Mouse (Mus musculus) MEL (cell line): ENCODE data around the gene Clmp. TPM values are rescaled to one million over a fixed set of nuclear protein-coding genes. Genes with fewer than 3 reads are reported as not detected.
A peak's percentile ranks its signal among the peaks of the same experiment; 100 is the strongest.

ENCODE experiments used
- DNase-seq: peaks from one replicate; pipeline ENCODE4 v3.0.0; 2011; ENCODE audit warnings: low read depth, low spot score
- H3K27ac ChIP-seq: 2 replicates; pipeline ENCODE4 v1.5.1; 2012; ENCODE audit warnings: low read depth, mild to moderate bottlenecking, control low read depth, low read length, moderate library complexity; ENCODE audit not compliant: control insufficient read depth
- H3K27me3 ChIP-seq, 2 experiments: fragments of 150-350 bp in 1 of 2; sonication (generic) in 1 of 2; 2 replicates each; pipeline ENCODE4 v1.6.1; 2012; ENCODE audit warnings: low read length in 2 of 2, mild to moderate bottlenecking in 2 of 2, improper control_type of control experiment in 1 of 2, moderate library complexity in 1 of 2; ENCODE audit not compliant: insufficient read depth in 2 of 2, control insufficient read depth in 1 of 2
- H3K36me3 ChIP-seq, 2 experiments: 2 replicates each; pipeline ENCODE4 v1.6.1; 2012 to 2014; ENCODE audit warnings: low read length in 2 of 2, improper control_type of control experiment in 1 of 2, inconsistent platforms in 1 of 2, mild to moderate bottlenecking in 1 of 2; ENCODE audit not compliant: insufficient read depth in 2 of 2, control insufficient read depth in 1 of 2
- H3K4me1 ChIP-seq, 2 experiments: fragments of 150-350 bp in 1 of 2; sonication (generic) in 1 of 2; 2 replicates each; pipeline ENCODE4 v1.6.1; 2012; ENCODE audit warnings: low read length in 2 of 2, improper control_type of control experiment in 1 of 2, mild to moderate bottlenecking in 1 of 2; ENCODE audit not compliant: insufficient read depth in 2 of 2, control insufficient read depth in 1 of 2
- H3K4me3 ChIP-seq, 2 experiments: fragments of 150-350 bp in 1 of 2; sonication (generic) in 1 of 2; 2 replicates each; pipeline ENCODE4 v1.5.1; 2012; ENCODE audit warnings: low read depth in 2 of 2, low read length in 2 of 2, mild to moderate bottlenecking in 2 of 2, moderate library complexity in 2 of 2, control low read depth in 1 of 2, improper control_type of control experiment in 1 of 2; ENCODE audit not compliant: control insufficient read depth in 1 of 2, insufficient read depth in 1 of 2
- H3K79me2 ChIP-seq: 2 replicates; pipeline ENCODE4 v1.6.1; 2012; ENCODE audit warnings: mild to moderate bottlenecking, low read length, moderate library complexity; ENCODE audit not compliant: control insufficient read depth, poor library complexity, insufficient read depth
- H3K9ac ChIP-seq: 2 replicates; pipeline ENCODE4 v1.6.1; 2012; ENCODE audit warnings: low read depth, mild to moderate bottlenecking, control low read depth, low read length, moderate library complexity; ENCODE audit not compliant: control insufficient read depth, poor library complexity, severe bottlenecking
- H3K9me3 ChIP-seq: fragments of 150-350 bp; sonication (generic); replicated peaks from 2 replicates; pipeline ENCODE4 v1.6.1; 2012; ENCODE audit warnings: mild to moderate bottlenecking, low read length, improper control_type of control experiment, moderate library complexity; ENCODE audit not compliant: insufficient read depth
- BHLHE40 ChIP-seq: IDR thresholded peaks from 2 replicates; pipeline ENCODE4 v1.6.1; 2012; ENCODE audit warnings: low read depth, mild to moderate bottlenecking, inconsistent platforms, low read length, improper control_type of control experiment, borderline replicate concordance
- CTCF ChIP-seq, 3 experiments: IDR thresholded peaks in 2 of 3; conservative IDR thresholded peaks in 1 of 3; 2 replicates each; pipeline ENCODE4 v1.5.1; 2011 to 2012; ENCODE audit warnings: low read length in 3 of 3, low read depth in 2 of 3, mild to moderate bottlenecking in 2 of 3, improper control_type of control experiment in 1 of 3, inconsistent platforms in 1 of 3, mixed read lengths in 1 of 3, moderate library complexity in 1 of 3; ENCODE audit not compliant: control insufficient read depth in 1 of 3, insufficient read depth in 1 of 3, poor library complexity in 1 of 3, severe bottlenecking in 1 of 3
- E2F4 ChIP-seq: IDR thresholded peaks from 2 replicates; pipeline ENCODE4 v1.6.1; 2011; ENCODE audit warnings: low read depth, low read length, improper control_type of control experiment, borderline replicate concordance
- EP300 ChIP-seq, 2 experiments: IDR thresholded peaks; 2 replicates each; pipeline ENCODE4 v1.6.1; 2011; ENCODE audit warnings: improper control_type of control experiment in 2 of 2, low read length in 2 of 2, low read depth in 1 of 2, mild to moderate bottlenecking in 1 of 2
- ETS1 ChIP-seq: IDR thresholded peaks from 2 replicates; pipeline ENCODE4 v1.6.1; 2012; ENCODE audit warnings: low read depth, mild to moderate bottlenecking, inconsistent platforms, low read length, improper control_type of control experiment, moderate library complexity
- GABPA ChIP-seq: IDR thresholded peaks from 2 replicates; pipeline ENCODE4 v1.6.1; 2012; ENCODE audit warnings: low read depth, mild to moderate bottlenecking, inconsistent platforms, low read length, improper control_type of control experiment, moderate library complexity
- GATA1 ChIP-seq: IDR thresholded peaks from 2 replicates; pipeline ENCODE4 v1.6.1; 2011; ENCODE audit warnings: low read depth, low read length, improper control_type of control experiment
- HCFC1 ChIP-seq: IDR thresholded peaks from 2 replicates; pipeline ENCODE4 v1.6.1; 2012; ENCODE audit warnings: low read depth, mild to moderate bottlenecking, inconsistent platforms, low read length, improper control_type of control experiment, moderate library complexity
- JUND ChIP-seq: IDR thresholded peaks from 2 replicates; pipeline ENCODE4 v1.6.1; 2011; ENCODE audit warnings: low read depth, mild to moderate bottlenecking, improper control_type of control experiment, low read length
- MAX ChIP-seq: IDR thresholded peaks from 2 replicates; pipeline ENCODE4 v1.6.1; 2011; ENCODE audit warnings: low read length, improper control_type of control experiment
- POLR2A ChIP-seq, 2 experiments: IDR thresholded peaks; 2 replicates each; pipeline ENCODE4 v1.6.1; 2011 to 2012; ENCODE audit warnings: low read length in 2 of 2, mild to moderate bottlenecking in 2 of 2, control low read depth in 1 of 2, improper control_type of control experiment in 1 of 2, low read depth in 1 of 2, moderate library complexity in 1 of 2; ENCODE audit not compliant: control insufficient read depth in 1 of 2, insufficient read depth in 1 of 2, poor library complexity in 1 of 2
- POLR2AphosphoS2 ChIP-seq: IDR thresholded peaks from 2 replicates; pipeline ENCODE4 v1.6.1; 2011; ENCODE audit warnings: low read length, improper control_type of control experiment
- SIN3A ChIP-seq: IDR thresholded peaks from 2 replicates; pipeline ENCODE4 v1.6.1; 2012; ENCODE audit warnings: low read length, improper control_type of control experiment, inconsistent platforms
- TAL1 ChIP-seq: IDR thresholded peaks from 2 replicates; pipeline ENCODE4 v1.6.1; 2012; ENCODE audit warnings: mild to moderate bottlenecking, inconsistent platforms, low read length, moderate library complexity, mixed read lengths
- TCF12 ChIP-seq: IDR thresholded peaks from 2 replicates; pipeline ENCODE4 v1.6.1; 2014; ENCODE audit warnings: low read depth, mild to moderate bottlenecking, inconsistent platforms, low read length, improper control_type of control experiment, moderate library complexity
- ZC3H11A ChIP-seq: IDR thresholded peaks from 2 replicates; pipeline ENCODE4 v1.6.1; 2012; ENCODE audit warnings: low read depth, mild to moderate bottlenecking, inconsistent platforms, low read length, improper control_type of control experiment
- ZKSCAN1 ChIP-seq: IDR thresholded peaks from 2 replicates; pipeline ENCODE4 v1.6.1; 2012; ENCODE audit warnings: low read depth, mild to moderate bottlenecking, inconsistent platforms, low read length, improper control_type of control experiment, moderate library complexity
- polyA plus RNA-seq, 2 experiments: library from polyadenylated mRNA; stranded (reverse) in 1 of 2; unstranded in 1 of 2; fragments of >175 nt in 1 of 2; fragments of >200 nt in 1 of 2; gene quantifications; 2 replicates each; pipeline versions ENCODE4 v1.2.1 to v1.2.4; 2012; ENCODE audit warnings: low replicate concordance in 2 of 2, low read depth in 1 of 2; ENCODE audit not compliant: insufficient read length in 2 of 2, insufficient read depth in 1 of 2, missing spikeins in 1 of 2
- total RNA-seq: library from RNA; depleted of rRNA; stranded (reverse); fragments of 300-350 nt; gene quantifications from 2 replicates; pipeline ENCODE4 v1.2.3, GENCODE M21; 2012

Gene Clmp
- total and polyA plus RNA-seq, 3 experiments, result not detected

- H3K4me1 ChIP-seq, result no peaks in the 10 kb centered on the region; a peak in 1 of 4 replicates
- H3K4me3 ChIP-seq, result no peak overlapping the region
- H3K9me3 ChIP-seq, result no peaks in the 10 kb centered on the region
- no peaks in the 10 kb centered on the region; a peak in 1 of 4 replicates for H3K27me3 ChIP-seq
- no peak overlapping the region for H3K9ac ChIP-seq
- no peak for DNase-seq
- H3K36me3 ChIP-seq, result peaks cover 0 to 4% of the 10 kb centered on the region in 2 experiments; a peak in 1 of 4 replicates
- no peak for TF ChIP-seq HCFC1
- TF ChIP-seq BHLHE40, result no peak
- TF ChIP-seq POLR2AphosphoS2, result no peak
- no peak for TF ChIP-seq GABPA
- TF ChIP-seq MAX, result no peak
- no peak for TF ChIP-seq ZC3H11A
- TF ChIP-seq JUND, result no peak
- no peak for TF ChIP-seq TCF12
- TF ChIP-seq EP300 (IDR thresholded peaks at IDR 0.05; ENCODE audit: low read depth in 1 of 2, low read length in 2 of 2), result no peak
- TF ChIP-seq SIN3A, result no peak
- no peak for TF ChIP-seq ZKSCAN1
- TF ChIP-seq POLR2A (IDR thresholded peaks at IDR 0.05; ENCODE audit: control insufficient read depth in 1 of 2, insufficient read depth in 1 of 2, low read depth in 1 of 2, low read length in 2 of 2, poor library complexity in 1 of 2), result no peak
- TF ChIP-seq TAL1, result no peak
- H3K27ac ChIP-seq, result no peak overlapping the region
- no peaks in the 10 kb centered on the region for H3K79me2 ChIP-seq
Measured at GRCm38 (mm10) chr9:40776044-40776443, 90.3 kb downstream of the Clmp start.

DNA sequence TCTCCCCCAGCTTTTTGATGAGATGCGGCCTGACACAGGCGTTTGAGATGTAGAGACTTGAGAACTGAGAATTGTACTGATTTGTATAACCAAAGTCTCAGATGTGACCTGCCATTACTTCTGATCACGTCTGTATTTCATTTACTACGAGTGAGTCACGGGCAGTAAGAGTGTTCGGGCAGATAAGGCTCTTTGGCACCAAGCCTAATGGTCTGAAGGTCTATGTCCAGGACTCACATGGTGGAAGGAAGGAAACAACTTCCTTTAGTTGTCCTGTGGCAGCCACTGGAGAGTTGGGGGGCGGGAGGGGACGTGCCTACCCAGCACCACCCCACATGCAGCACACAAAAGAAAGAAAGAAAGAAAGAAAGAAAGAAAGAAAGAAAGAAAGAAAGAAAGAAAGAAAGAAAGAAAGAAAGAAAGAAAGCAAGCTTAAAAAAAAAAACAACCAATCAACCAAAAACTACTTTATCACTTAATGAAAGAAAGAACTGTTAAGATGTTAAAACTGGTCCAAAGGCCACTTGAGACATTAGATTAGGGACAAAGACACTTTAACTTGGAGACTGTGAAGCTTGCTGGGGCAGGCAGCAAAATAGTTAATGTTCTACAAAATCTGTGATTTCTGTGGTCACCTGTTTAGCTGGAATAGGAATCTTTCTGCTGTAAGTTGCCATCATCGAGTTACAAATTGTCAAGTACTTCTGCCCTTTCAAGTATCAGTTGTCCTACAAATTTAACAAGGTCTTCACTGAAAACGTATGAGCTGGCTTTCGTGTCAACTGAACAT is 90.9 kb downstream of the Clmp start:
- peak; percentile 52 for DNase-seq
- no peaks in the 10 kb centered on the region; a peak in 1 of 4 replicates for H3K4me1 ChIP-seq
- no peak overlapping the region for H3K9ac ChIP-seq
- no peak overlapping the region for H3K27ac ChIP-seq
- no peak overlapping the region for H3K4me3 ChIP-seq
- TF ChIP-seq EP300 (IDR thresholded peaks at IDR 0.05; ENCODE audit: low read depth in 1 of 2, low read length in 2 of 2) (peak; percentile 21 to 45; a peak in 1 of 4 replicates), TAL1 (peak; percentile 28; the same call in 1 of the 2 replicates), CTCF (IDR thresholded peaks at IDR 0.05 in 2 of 3, conservative IDR thresholded peaks at IDR 0.05 in 1 of 3; ENCODE audit: control insufficient read depth in 1 of 3, insufficient read depth in 1 of 3, low read depth in 2 of 3, low read length in 3 of 3, poor library complexity in 1 of 3, severe bottlenecking in 1 of 3) (no peak), GATA1 (peak; percentile 46), E2F4 (no peak), POLR2AphosphoS2 (no peak), BHLHE40 (peak; percentile 68; the same call in 1 of the 2 replicates), ETS1 (no peak), ZC3H11A (no peak)
- no peaks in the 10 kb centered on the region for H3K9me3 ChIP-seq
- H3K36me3 ChIP-seq, result peaks cover 0 to 4% of the 10 kb centered on the region in 2 experiments; a peak in 1 of 4 replicates
- no peaks in the 10 kb centered on the region; a peak in 1 of 4 replicates for H3K27me3 ChIP-seq
- no peaks in the 10 kb centered on the region for H3K79me2 ChIP-seq
